Mouse (Mus musculus) telencephalon, adult 2 months (tissue): ENCODE results near the gene Lin9.

Experiments used
- DNase-seq: peaks from one replicate; pipeline ENCODE4 v3.0.0-alpha.2; 2011; ENCODE audit warnings: low read depth, low spot score

Lin9 gene

GRCm38 (mm10) chr1:180707368-180707767 is 66.4 kb downstream of the Lin9 start:
- no peak for DNase-seq

- no peak for DNase-seq
Measured at GRCm38 (mm10) chr1:180707813-180708212, 66.9 kb downstream of the Lin9 start.

- no peak for DNase-seq
Measured at GRCm38 (mm10) chr1:180708935-180709776, 68.2 kb downstream of the Lin9 start.

GRCm38 (mm10) chr1:180718756-180719155 is 77.8 kb downstream of the Lin9 start:
- DNase-seq = no peak

DNA sequence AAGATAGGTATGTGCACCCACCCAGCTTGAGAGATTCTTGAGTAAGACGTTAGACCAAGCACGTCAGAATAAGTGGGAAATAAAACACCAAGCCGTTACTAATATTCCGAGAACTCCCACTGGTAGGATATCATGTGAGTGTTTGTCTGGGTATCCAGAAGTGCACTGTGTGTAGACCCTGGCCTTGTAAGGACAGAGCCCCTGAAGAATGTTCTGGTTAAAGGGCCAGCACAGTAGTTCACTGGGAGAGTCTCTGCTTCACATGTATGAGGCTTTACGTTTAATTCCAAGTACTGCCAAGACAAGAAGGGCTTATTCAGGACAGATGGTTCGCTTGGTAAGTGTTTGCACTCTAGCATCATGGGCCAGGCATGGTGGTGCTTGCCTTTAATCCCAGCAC is 78.5 kb downstream of the Lin9 start:
- DNase-seq = no peak

- DNase-seq = peak; percentile 12
Measured at GRCm38 (mm10) chr1:180719951-180720689, 79.2 kb downstream of the Lin9 start.

DNA sequence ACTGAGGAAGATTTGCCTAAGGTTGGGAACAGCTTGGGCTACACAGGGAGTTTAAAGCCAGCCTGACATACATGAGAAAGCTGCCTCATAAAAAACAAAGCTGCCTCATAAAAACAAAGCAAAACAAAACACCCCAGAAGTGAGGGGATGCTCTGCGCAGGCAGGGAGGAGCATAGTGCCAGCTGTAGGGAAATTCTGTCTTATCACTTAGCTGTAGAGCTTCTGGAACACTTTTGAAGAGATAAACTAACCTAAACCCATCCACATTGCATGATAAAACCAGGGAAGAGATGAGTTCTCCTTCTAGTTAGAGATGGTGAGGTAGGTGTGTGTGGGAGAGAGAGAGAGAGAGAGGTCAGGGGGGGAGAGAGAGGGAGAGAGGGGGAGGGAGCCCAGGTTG is 81.7 kb downstream of the Lin9 start:
- no peak for DNase-seq

- DNase-seq = no peak
Measured at GRCm38 (mm10) chr1:180723701-180724238, 82.8 kb downstream of the Lin9 start.

- peak; percentile 81 for DNase-seq
Measured at GRCm38 (mm10) chr1:180725704-180726179, 84.8 kb downstream of the Lin9 start, which contains the start of gene Acbd3. TSS of gene Acbd3 (plus strand) at chr1:180726043.

- DNase-seq = no peak
Measured at GRCm38 (mm10) chr1:180726183-180726582, 85.2 kb downstream of the Lin9 start.

- DNase-seq = no peak
Measured at GRCm38 (mm10) chr1:180729231-180729630, 88.3 kb downstream of the Lin9 start.
